Mouse (Mus musculus) small intestine, adult 2 months (tissue): ENCODE results near the gene Abi3.
A peak's percentile ranks its signal among the peaks of the same experiment; 100 is the strongest.

Experiments used
- CTCF ChIP-seq: fragments of 200-500 bp; IDR thresholded peaks from 2 replicates; pipeline ENCODE4 v1.5.1; 2012; ENCODE audit warnings: low read depth, mild to moderate bottlenecking, control low read depth, inconsistent platforms, low read length, moderate library complexity, mixed read lengths; ENCODE audit not compliant: insufficient replicate concordance, insufficient read length; ENCODE audit errors: extremely low read depth
- POLR2A ChIP-seq: fragments of 200-500 bp; IDR thresholded peaks from 2 replicates; pipeline ENCODE4 v1.6.1; 2012; ENCODE audit warnings: low read depth, mild to moderate bottlenecking, control low read depth, inconsistent platforms, low read length, moderate library complexity

GRCm38 (mm10) chr11:95827464-95828085 lies 14.7 kb downstream of the Abi3 start:
- TF ChIP-seq CTCF: peak; percentile 64; the same call in 1 of the 2 replicates
- no peak for TF ChIP-seq POLR2A
